Comparison of ENCODE assay signal across 8 mouse cellular contexts in the genomic region with DNA sequence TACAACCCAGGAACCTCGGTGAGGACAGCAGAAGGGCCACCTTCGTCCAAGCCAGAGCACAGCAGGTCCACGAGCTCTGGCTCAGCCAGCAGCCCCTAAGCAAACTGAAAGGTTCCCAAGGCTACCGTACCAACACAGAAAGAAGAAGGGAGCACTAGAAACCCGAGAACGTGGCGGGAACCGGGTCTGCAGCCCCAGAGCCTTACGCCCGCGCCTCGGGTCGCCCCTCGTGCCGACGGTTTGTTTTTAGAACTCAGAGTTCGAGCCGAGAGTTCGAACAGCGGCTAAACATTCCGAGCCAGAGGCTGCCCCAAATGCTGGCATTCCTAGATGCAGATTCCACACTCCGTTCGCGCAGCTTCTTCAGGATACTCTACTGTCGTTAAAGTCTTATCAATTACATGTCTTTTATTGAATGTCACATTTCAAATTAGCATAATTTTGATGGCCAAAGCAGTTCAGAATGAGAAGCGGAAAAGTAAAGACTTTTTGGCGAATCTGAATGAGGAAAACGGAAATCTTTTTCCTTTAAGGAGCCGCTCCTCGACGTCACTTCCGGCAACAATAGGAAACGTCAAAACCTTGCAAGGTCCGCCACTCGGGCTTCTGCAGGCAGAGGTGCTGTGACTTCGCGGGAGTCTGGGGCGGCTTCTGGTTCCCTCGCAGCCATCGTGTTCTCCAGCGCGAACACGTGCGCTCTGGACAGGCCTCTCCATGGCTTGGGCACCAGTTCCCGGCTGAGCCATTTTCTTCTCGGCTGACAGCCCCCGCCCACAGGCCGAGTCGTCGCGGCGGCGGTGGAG. TPM values are rescaled to one million over a fixed set of nuclear protein-coding genes. Genes with fewer than 3 reads are reported as not detected.
A peak's percentile ranks its signal among the peaks of the same experiment; 100 is the strongest.
DNase-seq lines count a peak whose midpoint lies in the region; ATAC-seq lines count a peak whose summit lies in the region.

Gene Cep44 (minus strand): TSS at position 490 of the 803 bp plus-strand sequence.
Gene Fbxo8 (plus strand): TSS at position 533 of the 803 bp plus-strand sequence.

- peak within 1 kb of the TSS; percentile 71 for H3K9ac ChIP-seq in hindbrain, embryonic 11.5 days (ENCODE audit: low read depth, low read length)

- no peaks in the 10 kb centered on the region for H3K4me1 ChIP-seq in hindbrain, embryonic 11.5 days (replicated peaks; ENCODE audit: control insufficient read depth, insufficient read depth, low read length)

- WGBS in hindbrain, embryonic 11.5 days, result under 1% methylated on average over 53 of the region's 53 CpGs

- ATAC-seq in hindbrain, embryonic 11.5 days (ENCODE audit: low FRiP score), result peak; percentile 95

- peak; percentile 95 for DNase-seq in Muller cell, postnatal 12 days (ENCODE audit: inconsistent ontology term)
- DNase-seq in cerebellum, adult 9-11 months, result peak; percentile 85
- DNase-seq in frontal cortex, adult 2 months (ENCODE audit: extremely low spot score in 1 of 2, low spot score in 1 of 2), result peak; percentile 67 to 85
- peak; percentile 90 for DNase-seq in hindbrain, embryonic 11.5 days (ENCODE audit: low spot score)
- peak; percentile 74 to 80 for DNase-seq in layer of hippocampus, postnatal 10 days (ENCODE audit: low spot score in 2 of 2)
- peak; percentile 88 for DNase-seq in lung, postnatal 10 days
- DNase-seq in ovary, postnatal 36 days (ENCODE audit: low spot score), result peak; percentile 65
- DNase-seq in thymus, postnatal 25 days, result peak; percentile 82

- H3K4me3 ChIP-seq in hindbrain, embryonic 11.5 days (ENCODE audit: low read depth, low read length), result peak within 1 kb of the TSS; percentile 85

- no peaks in the 10 kb centered on the region for H3K9me3 ChIP-seq in hindbrain, embryonic 11.5 days (ENCODE audit: control insufficient read depth, low read length)

- no peaks in the 10 kb centered on the region for H3K27me3 ChIP-seq in hindbrain, embryonic 11.5 days (ENCODE audit: control insufficient read depth, insufficient read depth, low read length)

- H3K36me3 ChIP-seq in hindbrain, embryonic 11.5 days (ENCODE audit: control insufficient read depth, insufficient read depth, low read length), result no peaks in the 10 kb centered on the region

- H3K27ac ChIP-seq in hindbrain, embryonic 11.5 days (ENCODE audit: low read depth, low read length), result peak within 1 kb of the TSS; percentile 32

- peak within 1 kb of the TSS; percentile 61 for H3K4me2 ChIP-seq in hindbrain, embryonic 11.5 days (replicated peaks; ENCODE audit: low read depth, low read length)

RNA-seq across cellular contexts. Expression of gene Cep44, which starts in this region (rescaled TPM):
- polyA plus RNA-seq in frontal cortex, adult 2 months (2012; rRNA removed), result 20.6 and 24.8 TPM in 2 replicates
- polyA plus RNA-seq in hindbrain, embryonic 11.5 days (2014; fragmentation: Nextera tagmentation; extraction: Ambion mirVana), result 35.7 and 39.9 TPM in 2 replicates
- 10 to 100 TPM; 23.8 to 25.8 TPM for total RNA-seq in layer of hippocampus, postnatal 10 days (2021)

RNA-seq across cellular contexts. Expression of gene Fbxo8, which starts in this region (rescaled TPM):
- 36.4 and 43.2 TPM in 2 replicates for polyA plus RNA-seq in frontal cortex, adult 2 months (2012; rRNA removed)
- polyA plus RNA-seq in hindbrain, embryonic 11.5 days (2014; fragmentation: Nextera tagmentation; extraction: Ambion mirVana), result 40.1 and 44.4 TPM in 2 replicates
- total RNA-seq in layer of hippocampus, postnatal 10 days (2021), result 10 to 100 TPM; 26.6 to 31.9 TPM

Comparison
In these comparisons a context has a peak if more than half of its experiments do, and no peak if none do; other contexts are left out.
1. Peak in every context shown above with its lines: DNase-seq, ATAC-seq, H3K4me3 ChIP-seq and H3K27ac ChIP-seq.